In genomic region chr5:49451295-49451694, GRCm38 (mm10) we compare ENCODE assay signal across 16 mouse cellular contexts.
A peak's percentile ranks its signal among the peaks of the same experiment; 100 is the strongest.
DNase-seq lines count a peak whose midpoint lies in the region; ATAC-seq and TF ChIP-seq lines count a peak whose summit lies in the region.
"Had no signal": no experiment of that assay in that cellular context is flagged by ENCODE, and none has a peak within 500 bp of the region (broad histone marks: within the 10 kb centered on the region; RNA-seq: fewer than 3 reads in every experiment).

No protein-coding gene starts in this region.

- no peaks in the 10 kb centered on the region for H3K36me3 ChIP-seq in midbrain, embryonic 12.5 days
- H3K36me3 ChIP-seq in midbrain, embryonic 15.5 days (replicated peaks) = no peaks in the 10 kb centered on the region
- peaks cover 0 to 6% of the 10 kb centered on the region in 2 experiments; a peak in 2 of 4 replicates for H3K36me3 ChIP-seq in MEL (ENCODE audit: control insufficient read depth in 1 of 2, insufficient read depth in 2 of 2, low read length in 2 of 2)
- H3K36me3 ChIP-seq: embryonic facial prominence, embryonic 10.5 days; embryonic facial prominence, embryonic 12.5 days had no signal

- TF ChIP-seq EP300 in MEL (IDR thresholded peaks at IDR 0.05; ENCODE audit: low read depth in 1 of 2, low read length in 2 of 2) = no peak

- TF ChIP-seq CTCF in layer of hippocampus, adult 2 months (conservative IDR thresholded peaks at IDR 0.05) = no peak
- TF ChIP-seq CTCF in MEL (IDR thresholded peaks at IDR 0.05 in 2 of 3, conservative IDR thresholded peaks at IDR 0.05 in 1 of 3; ENCODE audit: control insufficient read depth in 1 of 3, insufficient read depth in 1 of 3, low read depth in 2 of 3, low read length in 3 of 3, poor library complexity in 1 of 3, severe bottlenecking in 1 of 3) = no peak

- no peak overlapping the region for H3K4me2 ChIP-seq in midbrain, embryonic 12.5 days (replicated peaks)
- H3K4me2 ChIP-seq in midbrain, embryonic 15.5 days = no peak overlapping the region
- H3K4me2 ChIP-seq: embryonic facial prominence, embryonic 12.5 days had no signal

- no peak for DNase-seq in layer of hippocampus, adult 2 months (ENCODE audit: low spot score in 2 of 2)
- DNase-seq in layer of hippocampus, adult 18-20 months (ENCODE audit: low spot score in 2 of 2) = no peak
- peak; percentile 5 for DNase-seq in MEL (ENCODE audit: low read depth, low spot score)
- DNase-seq in left cerebral cortex, postnatal 25 days (ENCODE audit: low spot score in 2 of 2) = no peak
- DNase-seq: adrenal gland, adult 8-10 months; adrenal gland, postnatal 14 days; adrenal gland, postnatal 36 days; cerebellum, adult 11-12 months; cerebellum, postnatal 10 days had no signal

- H3K4me3 ChIP-seq in layer of hippocampus, adult 2 months = no peak overlapping the region
- no peak overlapping the region for H3K4me3 ChIP-seq in midbrain, embryonic 12.5 days
- no peak overlapping the region for H3K4me3 ChIP-seq in midbrain, embryonic 15.5 days
- H3K4me3 ChIP-seq in MEL (ENCODE audit: control insufficient read depth in 1 of 2, insufficient read depth in 1 of 2, low read depth in 2 of 2, low read length in 2 of 2) = no peak overlapping the region
- H3K4me3 ChIP-seq: embryonic facial prominence, embryonic 10.5 days; embryonic facial prominence, embryonic 12.5 days had no signal

- H3K4me1 ChIP-seq in midbrain, embryonic 12.5 days = no peaks in the 10 kb centered on the region
- no peaks in the 10 kb centered on the region for H3K4me1 ChIP-seq in midbrain, embryonic 15.5 days
- no peaks in the 10 kb centered on the region; a peak in 1 of 4 replicates for H3K4me1 ChIP-seq in MEL (ENCODE audit: control insufficient read depth in 1 of 2, insufficient read depth in 2 of 2, low read length in 2 of 2)
- H3K4me1 ChIP-seq: embryonic facial prominence, embryonic 10.5 days; embryonic facial prominence, embryonic 12.5 days had no signal

- ATAC-seq in midbrain, embryonic 12.5 days (ENCODE audit: low FRiP score, low read depth) = peak; percentile 27; the same call in 1 of the 2 replicates
- no peak for ATAC-seq in midbrain, embryonic 15.5 days (replicated peaks)
- ATAC-seq: activated CD4-positive, CD25-positive, alpha-beta regulatory T cell, adult 4 months; forebrain, embryonic 14.5 days; Patski had no signal

- no peak for TF ChIP-seq RAD21 in MEL (IDR thresholded peaks at IDR 0.05; ENCODE audit: low read depth, low read length)

- H3K27ac ChIP-seq in layer of hippocampus, adult 2 months = peak overlapping the region; percentile 65
- no peak overlapping the region for H3K27ac ChIP-seq in midbrain, embryonic 12.5 days (replicated peaks)
- H3K27ac ChIP-seq in midbrain, embryonic 15.5 days = no peak overlapping the region
- peak overlapping the region; percentile 47 for H3K27ac ChIP-seq in MEL (ENCODE audit: control insufficient read depth, low read depth, low read length)
- H3K27ac ChIP-seq: embryonic facial prominence, embryonic 10.5 days; embryonic facial prominence, embryonic 12.5 days had no signal

- H3K27me3 ChIP-seq in midbrain, embryonic 12.5 days = no peaks in the 10 kb centered on the region
- no peaks in the 10 kb centered on the region for H3K27me3 ChIP-seq in midbrain, embryonic 15.5 days (replicated peaks)
- H3K27me3 ChIP-seq in MEL (ENCODE audit: control insufficient read depth in 1 of 2, insufficient read depth in 2 of 2, low read length in 2 of 2) = no peaks in the 10 kb centered on the region
- H3K27me3 ChIP-seq: embryonic facial prominence, embryonic 12.5 days; Patski had no signal

- no peaks in the 10 kb centered on the region for H3K79me2 ChIP-seq in MEL (ENCODE audit: control insufficient read depth, insufficient read depth, low read length, poor library complexity)

- intact Hi-C loops in left cerebral cortex, postnatal 25 days (cut with DNase I) = no loop called here

- no peak for TF ChIP-seq POLR2A in MEL (IDR thresholded peaks at IDR 0.05; ENCODE audit: control insufficient read depth in 1 of 2, insufficient read depth in 1 of 2, low read depth in 1 of 2, low read length in 2 of 2, poor library complexity in 1 of 2)

- H3K9me3 ChIP-seq in midbrain, embryonic 12.5 days = no peaks in the 10 kb centered on the region
- no peaks in the 10 kb centered on the region for H3K9me3 ChIP-seq in midbrain, embryonic 15.5 days
- H3K9me3 ChIP-seq in MEL (replicated peaks; ENCODE audit: insufficient read depth, low read length) = no peaks in the 10 kb centered on the region
- H3K9me3 ChIP-seq: embryonic facial prominence, embryonic 10.5 days; embryonic facial prominence, embryonic 12.5 days had no signal

- H3K9ac ChIP-seq in midbrain, embryonic 12.5 days (replicated peaks) = no peak overlapping the region
- no peak overlapping the region for H3K9ac ChIP-seq in midbrain, embryonic 15.5 days
- H3K9ac ChIP-seq in MEL (ENCODE audit: control insufficient read depth, low read depth, low read length, poor library complexity, severe bottlenecking) = no peak overlapping the region
- H3K9ac ChIP-seq: embryonic facial prominence, embryonic 12.5 days had no signal

TF ChIP-seq in MEL, 35 proteins besides CTCF, POLR2A, EP300 and RAD21:
- TF ChIP-seq CHD2 (IDR thresholded peaks at IDR 0.05; ENCODE audit: low read length) = no peak
- TF ChIP-seq CHD1 (IDR thresholded peaks at IDR 0.05; ENCODE audit: low read depth, low read length) = no peak
- no peak for TF ChIP-seq KAT2A (conservative IDR thresholded peaks at IDR 0.05; ENCODE audit: low read depth, low read length)
- no peak for TF ChIP-seq UBTF (IDR thresholded peaks at IDR 0.05; ENCODE audit: borderline replicate concordance, insufficient read depth, low read depth, low read length)
- TF ChIP-seq HCFC1 (IDR thresholded peaks at IDR 0.05; ENCODE audit: low read depth, low read length) = no peak
- no peak for TF ChIP-seq NRF1 (IDR thresholded peaks at IDR 0.05; ENCODE audit: insufficient read depth, low read depth, low read length, poor library complexity, severe bottlenecking)
- no peak for TF ChIP-seq MAZ (IDR thresholded peaks at IDR 0.05; ENCODE audit: low read depth, low read length)
- no peak for TF ChIP-seq ETS1 (IDR thresholded peaks at IDR 0.05; ENCODE audit: low read depth, low read length)
- TF ChIP-seq RCOR1 (IDR thresholded peaks at IDR 0.05; ENCODE audit: low read depth, low read length) = no peak
- TF ChIP-seq TBP (IDR thresholded peaks at IDR 0.05; ENCODE audit: low read depth, low read length) = no peak
- no peak for TF ChIP-seq GABPA (IDR thresholded peaks at IDR 0.05; ENCODE audit: low read depth, low read length)
- no peak for TF ChIP-seq MXI1 (IDR thresholded peaks at IDR 0.05; ENCODE audit: low read depth, low read length)
- TF ChIP-seq SMC3 (IDR thresholded peaks at IDR 0.05; ENCODE audit: low read depth, low read length) = no peak
- no peak for TF ChIP-seq ZKSCAN1 (IDR thresholded peaks at IDR 0.05; ENCODE audit: low read depth, low read length)
- TF ChIP-seq MYB (IDR thresholded peaks at IDR 0.05; ENCODE audit: low read depth, low read length) = no peak
- TF ChIP-seq BHLHE40 (IDR thresholded peaks at IDR 0.05; ENCODE audit: borderline replicate concordance, low read depth, low read length) = no peak
- TF ChIP-seq POLR2AphosphoS5 (IDR thresholded peaks at IDR 0.05; ENCODE audit: borderline replicate concordance, low read depth, low read length) = no peak
- TF ChIP-seq JUND (IDR thresholded peaks at IDR 0.05; ENCODE audit: low read depth, low read length) = no peak
- no peak for TF ChIP-seq E2F4 (IDR thresholded peaks at IDR 0.05; ENCODE audit: borderline replicate concordance, low read depth, low read length)
- no peak for TF ChIP-seq TAL1 (IDR thresholded peaks at IDR 0.05; ENCODE audit: low read length)

Comparison
In these comparisons a context has a peak if more than half of its experiments do, and no peak if none do; other contexts are left out.
1. H3K27ac ChIP-seq: peak in layer of hippocampus, adult 2 months (single experiment) and MEL (single experiment); none in midbrain, embryonic 12.5 days (single experiment) and midbrain, embryonic 15.5 days (single experiment).